Mouse (Mus musculus) hindbrain, embryonic 14.5 days (tissue): ENCODE measurements around the gene Olfr1232. TPM values are rescaled to one million over a fixed set of nuclear protein-coding genes. Genes with fewer than 3 reads are reported as not detected.

Source experiments
- ATAC-seq: fragments of 200-750 bp; cut with Nextera tagmentation; 2 replicates; pipeline ENCODE4 v1.8.0; 2017; ENCODE audit warnings: moderate number of reproducible peaks, mild to moderate bottlenecking, moderate TSS enrichment, moderate library complexity; ENCODE audit not compliant: low FRiP score
- DNase-seq: peaks from one replicate; pipeline ENCODE4 v3.0.0-alpha.2; 2015; ENCODE audit warnings: low spot score
- H3K27ac ChIP-seq: fragments of 300-500 bp; sonication (generic); 2 replicates; pipeline ENCODE4 v1.5.1; 2014; ENCODE audit warnings: mild to moderate bottlenecking, moderate library complexity
- H3K27me3 ChIP-seq: fragments of 300-500 bp; sonication (generic); 2 replicates; pipeline ENCODE4 v1.6.1; 2014; ENCODE audit warnings: mild to moderate bottlenecking, low read length, mixed read lengths; ENCODE audit not compliant: control insufficient read depth, insufficient read depth
- H3K36me3 ChIP-seq: fragments of 300-500 bp; sonication (generic); replicated peaks from 2 replicates; pipeline ENCODE4 v1.6.1; 2014; ENCODE audit not compliant: control insufficient read depth, insufficient read depth
- H3K4me1 ChIP-seq: fragments of 300-500 bp; sonication (generic); replicated peaks from 2 replicates; pipeline ENCODE4 v1.6.1; 2014; ENCODE audit warnings: antibody characterized with exemption, low read length, mixed read lengths; ENCODE audit not compliant: control insufficient read depth, insufficient read depth
- H3K4me2 ChIP-seq: fragments of 300-500 bp; sonication (generic); replicated peaks from 2 replicates; pipeline ENCODE4 v1.6.1; 2014; ENCODE audit warnings: mild to moderate bottlenecking, moderate library complexity
- H3K4me3 ChIP-seq: fragments of 300-500 bp; sonication (generic); replicated peaks from 2 replicates; pipeline ENCODE4 v1.5.1; 2014; ENCODE audit warnings: mild to moderate bottlenecking, low read length
- H3K9ac ChIP-seq: fragments of 300-500 bp; sonication (generic); 2 replicates; pipeline ENCODE4 v1.6.1; 2014
- H3K9me3 ChIP-seq: fragments of 300-500 bp; sonication (generic); 2 replicates; pipeline ENCODE4 v1.6.1; 2016; ENCODE audit warnings: low read length; ENCODE audit not compliant: control insufficient read depth
- WGBS: fragments of 180-500 bp; shearing (Covaris S2); extraction: QIAGEN DNeasy Blood & Tissue Kit; methylation state at CpG from one replicate; pipeline ENCODE4 v1.1.7; 2014; 5-methylcytosine and 5-hydroxymethylcytosine counted together
- polyA plus RNA-seq: library from polyadenylated mRNA; unstranded; fragments of >200 nt; fragmentation: Nextera tagmentation; extraction: Ambion mirVana; gene quantifications from 2 replicates; pipeline ENCODE4 v1.2.1, GENCODE M21; 2014

Gene Olfr1232
- not detected in 2 replicates for polyA plus RNA-seq

GRCm38 (mm10) chr2:89329575-89329974, at the start of gene Olfr1232:
Gene Olfr1232, minus strand, starts transcription at chr2:89329675.
- Histone ChIP-seq H3K9ac (no peak within 1 kb of the TSS), H3K9me3 (no peaks in the 10 kb centered on the region), H3K4me3 (no peak within 1 kb of the TSS), H3K27ac (no peak within 1 kb of the TSS), H3K36me3 (no peaks in the 10 kb centered on the region), H3K27me3 (no peaks in the 10 kb centered on the region), H3K4me1 (no peaks in the 10 kb centered on the region), H3K4me2 (no peak within 1 kb of the TSS)
- DNase-seq (no peak), ATAC-seq (no peak)

- DNase-seq (no peak), ATAC-seq (no peak)
- no peak within 1 kb of the TSS for H3K4me2 ChIP-seq
- 90% methylated on average over 4 of the region's 4 CpGs for WGBS
- H3K4me1 ChIP-seq = no peaks in the 10 kb centered on the region
- no peaks in the 10 kb centered on the region for H3K9me3 ChIP-seq
- H3K27me3 ChIP-seq = no peaks in the 10 kb centered on the region
- H3K36me3 ChIP-seq = no peaks in the 10 kb centered on the region
- H3K9ac ChIP-seq = no peak within 1 kb of the TSS
- H3K4me3 ChIP-seq = no peak within 1 kb of the TSS
- no peak within 1 kb of the TSS for H3K27ac ChIP-seq
Observed at GRCm38 (mm10) chr2:89364765-89365164, 35.3 kb upstream of the Olfr1232 start, which contains the start of gene Olfr1234. Gene Olfr1234, minus strand, starts transcription at chr2:89364865.

- no peaks in the 10 kb centered on the region for H3K27me3 ChIP-seq
Observed at GRCm38 (mm10) chr2:89342298-89342697, 12.8 kb upstream of the Olfr1232 start, which contains the start of gene Olfr1233. Gene Olfr1233, minus strand, starts transcription at chr2:89342398.

GRCm38 (mm10) chr2:89306974-89307373, 22.5 kb downstream of the Olfr1232 start, which contains the start of gene Olfr1231:
Gene Olfr1231, minus strand, starts transcription at chr2:89307074.
- no peak within 1 kb of the TSS for H3K4me2 ChIP-seq
- H3K27me3 ChIP-seq = no peaks in the 10 kb centered on the region
- no peaks in the 10 kb centered on the region for H3K9me3 ChIP-seq
- H3K9ac ChIP-seq = no peak within 1 kb of the TSS
- no peak within 1 kb of the TSS for H3K27ac ChIP-seq
- H3K4me1 ChIP-seq = no peaks in the 10 kb centered on the region
- no peaks in the 10 kb centered on the region for H3K36me3 ChIP-seq
- ATAC-seq (no peak), DNase-seq (no peak)
- WGBS = 81% methylated on average over 2 of the region's 2 CpGs
- H3K4me3 ChIP-seq = no peak within 1 kb of the TSS

More at GRCm38 (mm10) chr2:89342298-89342697, 12.8 kb upstream of the Olfr1232 start, which contains the start of gene Olfr1233:
- no peak within 1 kb of the TSS for H3K27ac ChIP-seq
- no peak for ATAC-seq
- no peaks in the 10 kb centered on the region for H3K9me3 ChIP-seq
- no peaks in the 10 kb centered on the region for H3K4me1 ChIP-seq
- H3K4me3 ChIP-seq = no peak within 1 kb of the TSS
- no peak for DNase-seq
- no peaks in the 10 kb centered on the region for H3K36me3 ChIP-seq
- no peak within 1 kb of the TSS for H3K4me2 ChIP-seq
- H3K9ac ChIP-seq = no peak within 1 kb of the TSS

- WGBS = 98% methylated on average over 1 of the region's 1 CpGs
- Histone ChIP-seq H3K27ac (no peak within 1 kb of the TSS), H3K4me2 (no peak within 1 kb of the TSS), H3K4me1 (no peaks in the 10 kb centered on the region), H3K9me3 (no peaks in the 10 kb centered on the region), H3K4me3 (no peak within 1 kb of the TSS), H3K9ac (no peak within 1 kb of the TSS), H3K27me3 (no peaks in the 10 kb centered on the region), H3K36me3 (no peaks in the 10 kb centered on the region)
- ATAC-seq = no peak
- DNase-seq = no peak
Observed at GRCm38 (mm10) chr2:89297168-89297567, 32.3 kb downstream of the Olfr1232 start, which contains the start of gene Olfr1230. Gene Olfr1230, minus strand, starts transcription at chr2:89297268.

- DNase-seq = no peak
- H3K36me3 ChIP-seq = no peaks in the 10 kb centered on the region
- no peaks in the 10 kb centered on the region for H3K27me3 ChIP-seq
- no peaks in the 10 kb centered on the region for H3K4me1 ChIP-seq
- H3K4me3 ChIP-seq = no peak within 1 kb of the TSS
- ATAC-seq = no peak
- 81% methylated on average over 2 of the region's 2 CpGs for WGBS
- H3K27ac ChIP-seq = no peak within 1 kb of the TSS
- H3K9me3 ChIP-seq = no peaks in the 10 kb centered on the region
- H3K4me2 ChIP-seq = no peak within 1 kb of the TSS
- no peak within 1 kb of the TSS for H3K9ac ChIP-seq
Observed at GRCm38 (mm10) chr2:89287914-89288313, 41.6 kb downstream of the Olfr1232 start, which contains the start of gene Olfr1229. Gene Olfr1229, minus strand, starts transcription at chr2:89288014.

Other genes starting within 250 kb of the Olfr1232 start
- not detected in 2 replicates for gene Olfr1219, start 246.2 kb downstream of the Olfr1232 start, polyA plus RNA-seq
- gene Olfr1220, start 222.8 kb downstream of the Olfr1232 start, polyA plus RNA-seq = not detected in 2 replicates
- not detected in 2 replicates for gene Olfr1221, start 212.4 kb downstream of the Olfr1232 start, polyA plus RNA-seq
- not detected in 2 replicates for gene Olfr1222, start 196.6 kb downstream of the Olfr1232 start, polyA plus RNA-seq
- gene Olfr1223, start 178.1 kb downstream of the Olfr1232 start, polyA plus RNA-seq = not detected in 2 replicates
- not detected in 2 replicates for gene Olfr1224-ps1, start 165.6 kb downstream of the Olfr1232 start, polyA plus RNA-seq
- gene Olfr1225, start 155.0 kb downstream of the Olfr1232 start, polyA plus RNA-seq = not detected in 2 replicates
- gene Olfr1226, start 129.6 kb downstream of the Olfr1232 start, polyA plus RNA-seq = not detected in 2 replicates
- gene Olfr1228, start 75.6 kb downstream of the Olfr1232 start, polyA plus RNA-seq = not detected in 2 replicates
- gene Olfr1229, start 41.7 kb downstream of the Olfr1232 start, polyA plus RNA-seq = not detected in 2 replicates
- gene Olfr1230, start 32.4 kb downstream of the Olfr1232 start, polyA plus RNA-seq = not detected in 2 replicates
- gene Olfr1231, start 22.6 kb downstream of the Olfr1232 start, polyA plus RNA-seq = not detected in 2 replicates
- gene Olfr1233, start 12.7 kb upstream of the Olfr1232 start, polyA plus RNA-seq = not detected in 2 replicates
- gene Olfr1234, start 35.2 kb upstream of the Olfr1232 start, polyA plus RNA-seq = not detected in 2 replicates
- not detected in 2 replicates for gene Olfr1238, start 80.0 kb upstream of the Olfr1232 start, polyA plus RNA-seq
- not detected in 2 replicates for gene Olfr1239, start 90.7 kb upstream of the Olfr1232 start, polyA plus RNA-seq
- not detected in 2 replicates for gene Olfr1240, start 113.3 kb upstream of the Olfr1232 start, polyA plus RNA-seq
- not detected in 2 replicates for gene Olfr1241, start 157.5 kb upstream of the Olfr1232 start, polyA plus RNA-seq
- gene Olfr1242, start 168.7 kb upstream of the Olfr1232 start, polyA plus RNA-seq = not detected in 2 replicates
- gene Olfr1243, start 201.8 kb upstream of the Olfr1232 start, polyA plus RNA-seq = not detected in 2 replicates
- gene Olfr1245, start 248.8 kb upstream of the Olfr1232 start, polyA plus RNA-seq = not detected in 2 replicates